Mouse (Mus musculus) left cerebral cortex, adult 11 months (tissue): ENCODE measurements around the gene Zfp105.

Experiments used
- DNase-seq: peaks from one replicate; pipeline ENCODE4 v3.0.0; 2022; ENCODE audit warnings: low spot score

The Zfp105 gene

DNA sequence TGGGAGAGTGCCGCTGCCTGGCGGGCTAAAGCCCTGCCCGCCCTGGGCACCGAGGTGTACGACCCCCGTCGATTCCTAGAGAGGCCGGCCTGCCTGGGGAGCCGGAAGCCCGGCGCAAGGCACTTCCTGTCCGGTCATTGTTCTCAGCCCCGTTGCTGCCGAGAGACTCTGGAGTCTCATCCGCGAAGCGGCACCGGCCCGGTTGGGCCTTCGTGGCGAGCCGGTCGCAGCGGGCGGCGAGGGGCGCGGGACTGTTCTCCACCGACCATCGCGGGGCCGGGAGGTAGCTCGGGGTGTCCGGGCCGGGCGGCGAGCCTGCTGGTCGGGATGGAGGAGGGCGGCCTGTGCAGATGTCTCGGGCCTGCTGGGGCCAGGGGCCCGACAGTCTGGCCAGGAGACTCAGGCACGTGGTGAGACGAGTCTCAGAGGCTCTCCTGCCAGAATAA is at the start of gene Zfp105:
TSS of gene Zfp105 (plus strand) at position 137 of the 446 bp plus-strand sequence.
- DNase-seq, result peak; percentile 43

DNA sequence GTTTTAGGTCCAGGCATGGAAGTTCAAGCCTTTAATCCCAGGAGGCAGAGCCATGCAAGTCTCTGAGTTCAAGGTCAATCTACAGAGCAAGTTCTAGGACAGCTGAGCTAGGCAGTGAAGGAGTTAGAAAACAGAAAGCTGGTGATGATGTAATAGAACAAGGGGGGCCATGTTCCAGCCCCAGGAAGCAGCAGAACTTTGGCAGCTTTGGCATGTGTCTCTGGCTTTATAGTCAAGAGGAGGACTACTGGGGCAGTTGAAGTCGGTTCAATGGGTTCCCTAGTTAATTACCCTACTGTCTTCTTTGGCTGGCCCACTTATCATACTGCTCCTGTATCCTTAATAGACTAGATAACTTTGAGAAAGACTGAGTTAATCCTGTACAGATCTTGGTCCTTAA is 48.2 kb upstream of the Zfp105 start:
- no peak for DNase-seq

DNA sequence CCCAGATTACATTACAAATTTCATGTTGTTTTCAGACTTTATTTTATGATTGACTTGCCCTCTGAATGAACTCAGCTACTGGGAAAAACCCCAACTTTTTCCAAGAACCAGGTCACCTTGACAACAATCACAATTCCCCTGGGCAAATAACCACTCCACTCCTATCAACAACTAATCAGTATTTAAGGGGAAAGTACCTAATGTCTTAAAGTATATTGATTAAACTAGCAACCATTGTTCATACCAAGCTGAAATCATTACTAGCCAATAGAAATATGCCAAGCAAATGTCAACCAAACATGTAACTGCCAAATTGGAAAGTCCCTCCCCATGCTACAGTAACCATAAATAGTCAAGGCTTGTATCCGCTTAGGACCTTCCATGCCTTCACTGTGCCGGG is 47.7 kb upstream of the Zfp105 start:
- no peak for DNase-seq

DNA sequence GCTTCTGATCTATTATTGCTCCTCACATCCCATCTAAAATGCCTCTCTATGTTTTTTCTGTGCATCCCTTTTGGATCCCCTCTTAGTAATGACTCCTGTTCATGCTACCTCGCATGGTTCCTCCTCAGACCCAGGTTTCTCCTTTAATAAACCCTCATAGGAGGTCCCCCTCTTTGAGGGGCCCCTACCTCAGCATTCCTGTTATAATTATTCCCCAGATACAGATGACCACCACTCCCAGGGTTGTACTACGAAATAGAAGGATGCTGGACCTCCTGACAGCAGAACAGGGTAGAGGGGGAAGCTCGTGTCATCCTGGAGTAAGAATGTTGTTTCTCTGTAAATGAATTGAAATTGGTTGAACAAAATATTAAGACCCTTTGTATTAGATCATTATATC is 37.5 kb upstream of the Zfp105 start, which contains the start of gene Zkscan7:
TSS of gene Zkscan7 (plus strand) at position 301 of the 400 bp plus-strand sequence.
- no peak for DNase-seq

DNA sequence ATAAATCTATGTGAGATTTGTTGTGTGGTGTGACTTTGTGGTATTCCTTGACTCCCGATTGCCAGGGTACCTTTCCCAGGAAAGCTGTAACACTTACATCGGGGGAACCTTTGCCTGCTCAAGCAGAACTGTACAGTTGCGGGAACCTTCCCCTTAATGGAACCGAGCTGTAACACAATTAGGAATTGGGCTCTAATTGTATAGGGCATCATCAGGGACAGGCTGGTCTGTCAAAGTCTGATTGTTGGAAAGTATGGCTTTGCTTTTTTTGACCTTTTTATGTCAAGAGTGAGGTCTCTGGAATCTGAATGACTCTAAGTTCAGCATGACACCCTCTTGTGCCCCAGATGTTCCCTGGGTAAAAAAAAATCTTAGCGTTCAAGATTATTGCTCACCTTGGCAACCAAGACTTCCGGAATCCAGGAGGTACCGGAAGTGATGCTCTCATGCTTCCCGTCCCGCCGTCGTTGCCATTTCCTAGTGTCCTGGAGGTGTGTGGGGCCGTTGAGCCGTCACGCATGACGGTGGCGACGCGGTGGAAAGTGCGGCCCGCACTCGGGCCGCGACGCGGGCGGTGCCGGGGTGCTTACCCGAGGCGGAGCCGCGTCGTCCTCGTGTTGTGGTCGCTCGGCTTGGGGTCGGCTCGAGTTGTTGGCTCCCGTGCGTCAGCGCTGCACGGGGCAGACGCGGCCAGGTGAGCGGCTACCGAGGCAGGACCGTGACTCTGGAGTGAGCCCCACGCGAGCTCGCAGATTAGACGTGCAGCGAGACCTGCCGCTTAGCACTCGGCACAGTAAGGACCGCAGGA is 36.3 kb upstream of the Zfp105 start:
- no peak for DNase-seq

DNA sequence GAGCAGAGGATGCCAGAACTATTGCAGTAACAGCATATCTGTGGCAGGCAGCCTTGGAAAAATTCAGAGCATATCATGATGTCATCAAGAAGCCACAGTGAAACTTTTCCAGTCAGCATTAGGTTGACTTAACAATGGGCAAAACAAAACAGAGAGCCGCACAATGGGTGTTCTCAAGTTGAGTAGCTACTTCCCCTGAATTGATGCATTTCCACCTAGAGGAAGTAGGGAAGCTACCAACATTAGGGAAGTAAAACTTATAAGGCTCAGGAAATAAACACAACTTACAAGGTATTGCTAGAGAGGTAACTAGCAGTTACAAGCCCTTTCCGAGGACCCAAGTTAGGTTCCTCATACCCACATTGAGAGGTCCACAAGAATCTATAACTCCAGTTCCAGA is 21.8 kb upstream of the Zfp105 start:
- DNase-seq, result no peak

DNA sequence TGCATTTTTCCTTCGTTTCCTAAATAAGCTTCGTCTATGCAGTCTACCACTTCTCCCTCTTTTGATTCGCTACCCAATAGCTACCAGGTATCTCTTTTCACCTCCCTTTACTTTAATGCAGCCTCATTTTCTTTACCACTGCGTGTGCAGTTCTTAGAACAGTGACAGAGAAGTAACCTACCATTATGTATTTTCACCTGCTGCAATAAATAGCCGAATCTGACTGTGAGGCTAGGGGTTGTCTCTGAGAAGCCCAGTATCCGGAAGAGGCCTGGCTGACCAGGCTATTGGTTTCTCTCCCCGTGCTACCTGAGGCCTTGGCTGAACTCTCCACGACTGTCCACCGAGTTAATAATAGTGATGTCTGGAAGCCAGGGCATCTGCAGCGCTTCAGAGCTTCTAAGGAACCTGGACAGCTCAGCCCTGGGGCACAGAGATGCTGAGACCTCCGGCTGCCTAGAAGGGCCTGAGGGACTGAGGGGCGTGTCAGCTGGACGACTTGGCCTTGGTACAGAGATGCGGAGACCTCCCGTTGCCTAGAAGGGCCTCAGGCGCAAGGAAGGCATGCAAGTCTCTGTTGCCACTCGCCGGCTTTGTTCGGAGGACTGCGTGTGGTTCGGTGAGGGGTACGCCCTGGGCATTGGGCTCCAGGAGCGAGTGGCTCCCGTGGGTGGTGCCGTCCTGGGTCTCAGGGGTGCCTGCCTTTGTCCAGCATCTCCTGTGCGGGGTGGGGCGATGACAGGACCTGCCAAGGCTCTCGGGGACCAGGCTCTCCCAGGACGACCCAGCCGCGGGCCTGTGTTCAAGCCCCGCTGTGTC is 19.9 kb upstream of the Zfp105 start:
- no peak for DNase-seq

DNA sequence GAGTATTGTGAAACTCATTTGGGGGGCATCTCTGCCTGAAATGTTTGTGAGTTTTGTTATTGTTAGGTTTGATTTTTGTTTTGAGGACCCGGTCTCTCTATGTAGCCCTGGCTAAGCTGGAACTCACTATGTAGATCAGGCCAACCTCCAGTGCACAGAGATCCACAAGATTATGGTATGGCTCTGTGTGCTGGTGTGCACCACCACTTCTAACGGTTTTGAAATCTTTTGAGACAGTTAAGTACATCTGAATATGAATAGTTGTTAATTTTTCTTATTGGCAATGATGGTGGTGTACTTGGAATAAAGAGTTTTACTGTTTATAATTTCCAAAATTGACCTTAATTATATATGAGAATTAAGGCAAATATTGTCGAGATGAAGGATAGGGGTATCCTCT is 436 bp upstream of the Zfp105 start:
- no peak for DNase-seq

DNA sequence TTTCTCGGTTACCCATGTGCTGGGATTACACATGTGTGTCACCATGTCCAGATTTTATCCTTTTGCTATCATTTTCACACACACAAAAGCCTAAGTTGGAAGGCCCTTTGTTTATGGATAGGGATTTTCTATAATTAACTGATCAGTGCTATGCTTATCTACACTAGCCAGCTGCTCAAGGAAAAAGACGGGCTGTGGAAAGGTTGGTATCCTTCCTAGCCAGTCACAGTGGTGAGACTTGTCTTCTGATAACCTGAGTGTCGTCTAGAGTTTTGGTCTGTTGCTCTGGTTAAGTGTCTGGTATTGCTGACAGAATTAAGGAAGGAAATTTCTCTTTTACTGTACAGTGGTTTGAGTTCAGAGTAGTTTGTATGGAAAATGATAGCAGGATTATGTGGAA is 6.0 kb downstream of the Zfp105 start:
- DNase-seq, result no peak

DNA sequence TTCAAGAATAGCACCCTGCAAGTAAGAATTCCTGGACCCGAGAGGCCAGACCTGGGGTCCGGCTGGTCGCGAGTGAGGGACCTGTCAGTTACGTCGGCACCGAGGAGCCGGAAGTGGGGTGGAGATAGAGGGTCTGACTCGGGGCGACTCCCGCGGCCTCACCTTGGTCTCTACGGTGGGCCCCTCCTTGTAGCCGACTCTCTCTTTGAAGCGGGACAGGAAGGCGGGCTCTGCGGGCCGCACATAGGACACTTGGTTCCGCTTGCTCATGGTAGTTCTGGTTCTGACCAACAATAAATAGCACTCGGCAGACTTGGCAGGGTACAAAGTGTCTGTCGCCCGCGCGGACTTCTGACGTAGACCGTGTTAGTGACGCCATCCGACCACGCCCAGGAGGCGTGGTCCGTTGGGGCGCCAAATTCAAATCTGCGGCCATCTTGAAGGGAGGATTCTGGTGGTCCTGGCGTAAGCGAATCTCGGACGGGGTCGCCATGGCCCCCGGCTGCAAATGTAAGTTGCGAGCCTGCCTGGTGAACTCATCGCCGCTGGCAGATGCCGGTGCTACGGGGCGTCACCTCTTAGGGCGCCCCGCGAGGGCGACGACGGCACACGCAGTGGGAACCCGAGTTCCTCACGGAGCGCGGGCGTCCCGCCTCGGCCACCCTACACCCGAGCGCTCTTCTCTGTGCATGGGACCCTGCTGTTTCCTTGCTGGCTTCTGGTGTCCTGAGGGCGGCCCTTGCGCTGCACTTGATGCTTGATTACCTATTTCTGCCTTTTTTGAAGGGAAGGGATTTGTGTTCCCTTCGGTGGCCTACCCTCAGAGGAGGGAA is 28.0 kb downstream of the Zfp105 start, which contains the start of the genes 1110059G10Rik and Kif15:
TSS of gene 1110059G10Rik (minus strand) at position 358 of the 833 bp plus-strand sequence.
TSS of gene Kif15 (plus strand) at position 404 of the 833 bp plus-strand sequence.
- peak; percentile 86 for DNase-seq
